Mouse (Mus musculus) CD4-positive, CD25-positive, alpha-beta regulatory T cell, adult 4 months (primary cell): ENCODE measurements around the gene Ccl6. TPM values are rescaled to one million over a fixed set of nuclear protein-coding genes. Genes with fewer than 3 reads are reported as not detected.

Source experiments
- ATAC-seq: one replicate; pipeline ENCODE4 v1.8.0; 2017
- polyA plus RNA-seq, 2 experiments: library from polyadenylated mRNA; unstranded; fragments of 100-300 nt; shearing (Covaris generic); gene quantifications; one replicate each; pipeline ENCODE4 v1.2.1; 2017

The Ccl6 gene
- not detected for polyA plus RNA-seq

DNA sequence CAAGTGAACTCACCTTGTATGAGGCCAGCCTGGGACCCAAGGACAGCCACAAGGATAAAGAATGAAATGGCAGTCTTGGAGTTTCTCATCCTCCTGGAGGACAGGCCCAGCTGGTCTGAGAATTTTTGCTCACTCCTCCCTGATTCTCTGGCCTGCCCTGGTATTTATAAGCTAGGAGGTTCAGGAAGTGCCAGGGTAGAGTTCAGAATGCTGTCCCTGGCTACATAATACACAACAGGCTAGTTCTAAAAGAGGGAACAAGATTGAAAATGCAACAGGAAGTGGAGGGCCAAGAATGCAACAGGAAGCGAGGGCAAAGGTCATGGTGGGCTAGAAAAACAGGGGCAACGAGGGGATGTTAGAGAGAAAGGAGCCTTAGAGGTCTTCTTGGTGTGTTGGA lies at the start of gene Ccl6:
Gene Ccl6 (minus strand): TSS at position 235 of the 400 bp plus-strand sequence.
- ATAC-seq = no peak

- ATAC-seq = no peak
These were observed 48.3 kb upstream of the Ccl6 start for GRCm38 (mm10) chr11:83641216-83641615.

GRCm38 (mm10) chr11:83640141-83640540 lies 47.3 kb upstream of the Ccl6 start:
- ATAC-seq = peak; percentile 92

- ATAC-seq = peak; percentile 44
These were observed 46.6 kb upstream of the Ccl6 start for GRCm38 (mm10) chr11:83639533-83639932.

DNA sequence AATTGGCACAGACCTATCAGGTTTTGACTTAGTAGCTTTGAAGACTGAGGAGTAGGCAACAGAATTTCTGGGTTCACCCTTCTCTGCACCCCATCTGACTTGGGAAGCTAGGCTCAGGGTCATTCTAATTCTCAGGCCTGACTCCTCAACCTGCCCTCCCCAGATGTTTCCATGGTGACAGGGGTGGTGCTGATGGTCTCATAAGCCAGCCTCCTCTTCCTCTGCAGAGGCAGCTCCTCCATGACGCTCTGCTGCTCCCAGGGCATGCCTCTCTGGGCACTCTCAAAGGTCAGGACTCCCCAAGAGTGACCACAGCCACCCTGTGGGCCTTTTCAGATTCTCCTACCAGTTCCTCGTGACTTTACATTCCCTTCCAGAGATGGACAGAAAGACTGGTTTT lies 46.0 kb upstream of the Ccl6 start:
- no peak for ATAC-seq

GRCm38 (mm10) chr11:83636742-83637235 lies 43.9 kb upstream of the Ccl6 start:
- ATAC-seq = no peak

GRCm38 (mm10) chr11:83634898-83635297 lies 42.0 kb upstream of the Ccl6 start:
- ATAC-seq = no peak

DNA sequence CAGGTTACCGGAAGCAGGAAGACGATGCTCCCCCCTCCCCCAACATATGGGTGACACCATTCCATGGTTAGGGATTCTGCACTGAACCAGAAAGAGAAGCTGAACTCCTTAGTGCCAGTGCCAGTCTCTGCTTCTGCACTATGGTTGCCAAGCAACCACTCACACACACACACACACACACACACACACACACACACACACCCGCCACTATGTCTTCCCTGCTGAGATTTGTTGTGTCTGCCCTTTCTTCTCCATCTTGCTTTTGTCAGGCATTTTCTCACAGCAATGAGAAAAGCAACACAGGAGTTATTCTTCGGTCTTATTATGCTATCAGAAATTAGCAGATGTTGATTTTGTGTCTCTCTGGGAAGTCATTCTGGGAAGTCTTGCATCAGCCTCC lies 41.5 kb upstream of the Ccl6 start:
- no peak for ATAC-seq

GRCm38 (mm10) chr11:83632744-83633143 lies 39.9 kb upstream of the Ccl6 start:
- ATAC-seq = no peak

GRCm38 (mm10) chr11:83631065-83631464 lies 38.2 kb upstream of the Ccl6 start:
- no peak for ATAC-seq

DNA sequence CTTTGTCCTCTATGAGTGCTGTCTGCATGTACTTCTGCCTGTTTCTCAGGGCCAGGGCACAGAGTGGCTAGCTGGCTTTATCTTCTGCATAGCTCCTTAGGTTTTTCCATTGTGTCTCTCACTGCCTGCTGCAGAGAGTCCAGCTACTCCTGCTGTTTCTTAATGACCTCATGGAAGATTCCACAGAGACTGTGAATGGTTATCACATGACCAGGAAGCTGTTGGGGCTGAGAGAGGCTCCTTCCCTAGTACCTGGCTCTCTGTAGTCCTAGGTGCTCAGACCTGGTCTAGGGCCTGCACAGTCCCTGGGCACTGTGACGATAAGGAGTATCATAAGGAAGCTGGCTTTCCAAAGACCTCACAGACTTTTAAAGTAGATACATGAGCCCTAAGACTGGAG lies 37.7 kb upstream of the Ccl6 start:
- no peak for ATAC-seq

- no peak for ATAC-seq
These were observed 35.9 kb upstream of the Ccl6 start for GRCm38 (mm10) chr11:83628808-83629207.

- no peak for ATAC-seq
These were observed 30.7 kb upstream of the Ccl6 start for GRCm38 (mm10) chr11:83623586-83623985.

DNA sequence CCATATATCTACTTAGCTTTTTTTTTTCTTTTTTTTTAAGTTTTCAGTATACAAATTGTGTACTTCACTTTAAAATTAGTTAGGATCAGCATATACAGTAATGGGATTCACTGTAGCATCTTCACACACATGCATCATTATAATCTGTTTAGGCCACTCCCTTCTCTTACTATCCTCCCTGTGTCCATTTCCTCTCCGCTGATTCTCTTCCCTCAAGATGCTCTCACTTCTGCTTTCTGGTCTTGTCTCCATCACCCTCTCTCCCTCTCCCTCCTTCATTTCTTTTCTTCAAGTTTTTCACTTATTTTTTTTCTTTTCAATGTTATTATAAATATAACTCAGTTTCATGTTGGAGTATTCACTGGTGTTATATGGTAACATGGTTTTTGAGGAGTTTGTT lies 26.1 kb upstream of the Ccl6 start:
- ATAC-seq = no peak

DNA sequence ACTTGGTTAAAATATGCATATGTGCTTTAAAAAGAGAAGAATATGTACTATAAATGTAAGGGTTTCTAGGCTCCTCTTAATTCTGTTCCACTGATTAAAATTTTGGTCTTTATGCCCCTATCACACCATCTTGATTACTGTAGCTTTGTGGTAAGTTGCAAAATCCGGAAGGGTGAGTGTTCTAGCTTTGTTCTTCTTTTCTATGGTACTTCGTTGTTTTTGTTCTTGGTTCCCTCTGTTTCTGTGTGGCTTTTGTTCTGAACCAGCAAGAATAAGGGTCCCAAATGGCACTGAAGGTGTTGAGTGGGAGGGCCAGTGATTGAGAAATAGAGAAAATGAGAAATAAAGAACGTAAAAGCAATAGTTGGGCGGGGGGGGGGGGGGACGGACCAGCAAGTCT lies 25.4 kb upstream of the Ccl6 start:
- ATAC-seq = no peak

DNA sequence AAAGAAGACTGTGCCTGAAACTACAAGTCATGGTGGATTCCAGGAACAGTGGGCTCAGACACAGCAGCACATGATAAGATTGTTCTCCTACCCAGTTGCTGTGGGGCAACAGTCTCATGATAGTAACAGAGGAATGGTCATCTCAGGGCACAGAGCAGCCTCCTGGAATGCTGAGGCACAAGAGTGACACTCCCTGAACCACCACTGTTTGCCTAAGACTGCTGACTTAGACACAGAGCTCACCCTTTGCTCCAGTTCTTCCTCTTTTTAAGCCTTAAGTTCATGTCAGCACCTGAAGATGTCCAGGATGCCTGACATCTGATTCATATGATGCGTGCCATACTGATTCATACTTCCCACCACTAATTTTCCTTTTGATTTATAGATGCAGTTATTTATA lies 23.7 kb upstream of the Ccl6 start:
- no peak for ATAC-seq

GRCm38 (mm10) chr11:83610900-83611299 lies 18.0 kb upstream of the Ccl6 start:
- no peak for ATAC-seq

DNA sequence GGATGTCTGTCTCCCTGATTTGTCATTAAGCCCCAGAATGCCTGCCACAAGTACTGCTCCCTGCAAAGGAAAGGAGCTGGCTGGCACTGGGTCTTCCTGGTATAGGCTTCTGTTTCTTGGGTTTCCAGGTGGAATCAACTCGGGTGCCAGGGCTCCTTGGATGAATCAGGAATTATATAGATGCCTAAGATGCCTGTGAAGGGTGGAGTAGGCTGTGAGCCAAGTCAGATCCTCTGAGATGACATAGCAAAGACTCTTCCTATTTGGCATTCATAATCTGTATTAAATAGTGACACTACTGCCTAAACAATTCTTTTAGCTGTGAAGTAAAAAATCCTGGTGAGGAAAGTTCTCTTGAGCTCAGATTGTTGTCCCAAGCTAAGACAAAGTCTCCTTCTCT lies 13.5 kb upstream of the Ccl6 start:
- no peak for ATAC-seq

DNA sequence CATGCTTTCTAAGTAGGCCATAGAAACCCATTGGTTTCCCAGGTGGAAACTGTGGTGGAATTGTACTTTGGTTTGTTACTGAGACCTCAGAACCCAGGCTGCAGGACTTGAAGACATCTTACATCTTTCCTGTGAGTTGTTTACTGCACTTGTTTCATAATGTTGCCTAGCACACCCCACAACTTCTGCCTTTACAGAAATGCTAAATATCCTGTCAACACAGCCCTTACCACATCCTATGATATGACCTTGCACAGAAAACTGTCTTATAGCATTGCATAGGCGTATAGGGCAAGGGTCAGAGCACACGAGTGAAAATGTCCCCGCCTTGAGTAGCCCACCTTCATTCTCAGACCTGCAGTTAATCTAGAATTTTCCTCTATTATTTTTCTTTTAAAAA lies 12.6 kb upstream of the Ccl6 start:
- no peak for ATAC-seq

DNA sequence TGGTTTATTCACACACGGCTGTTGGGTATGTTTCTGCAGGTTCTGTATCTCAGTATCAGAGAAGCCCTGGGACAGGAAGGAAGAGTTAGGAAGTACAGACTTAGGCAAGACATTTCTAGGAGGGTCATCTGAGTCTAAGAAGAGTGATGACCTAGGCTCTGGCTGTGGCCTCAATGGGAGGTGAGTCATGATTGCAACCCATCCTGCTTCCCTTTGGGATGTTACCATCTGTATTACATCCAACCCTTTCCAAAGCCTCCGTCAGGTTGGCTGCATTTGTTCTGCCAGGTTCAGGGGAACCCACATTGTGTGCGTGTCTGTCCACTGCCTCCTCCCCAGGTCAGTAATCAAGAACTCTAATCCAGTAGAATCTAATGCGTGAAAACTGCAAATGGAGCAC lies 11.8 kb upstream of the Ccl6 start:
- ATAC-seq = no peak

DNA sequence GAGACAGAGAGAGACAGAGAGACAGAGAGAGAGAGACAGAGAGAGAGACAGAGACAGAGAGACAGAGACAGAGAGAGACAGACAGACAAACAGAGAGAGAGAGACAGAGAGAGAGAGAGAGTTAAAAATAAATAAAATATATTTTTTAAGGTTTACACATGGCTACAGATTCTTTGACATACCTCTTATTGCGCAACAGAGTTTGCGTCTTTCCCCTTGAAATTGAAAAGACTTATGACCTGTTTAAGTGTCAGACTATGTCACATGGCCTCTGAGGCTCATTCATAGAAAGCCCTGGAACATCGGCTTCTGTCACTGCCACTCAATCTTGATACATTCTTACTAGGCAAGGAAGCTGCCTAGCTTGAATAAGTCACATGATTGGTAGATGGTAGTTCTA lies 10.5 kb upstream of the Ccl6 start:
- no peak for ATAC-seq

- ATAC-seq = no peak
These were observed 7.7 kb upstream of the Ccl6 start for GRCm38 (mm10) chr11:83600576-83600975.

GRCm38 (mm10) chr11:83598991-83599390 lies 6.1 kb upstream of the Ccl6 start:
- ATAC-seq = no peak

- ATAC-seq = no peak
These were observed 5.4 kb upstream of the Ccl6 start for GRCm38 (mm10) chr11:83598207-83598837.

GRCm38 (mm10) chr11:83597796-83598195 lies 4.9 kb upstream of the Ccl6 start:
- ATAC-seq = no peak
